In genomic region chr1:178318002-178318388, GRCm38 (mm10) we compare ENCODE assay signal across 8 mouse cellular contexts. TPM values are rescaled to one million over a fixed set of nuclear protein-coding genes. Genes with fewer than 3 reads are reported as not detected.
DNase-seq lines count a peak whose midpoint lies in the region; ATAC-seq and TF ChIP-seq lines count a peak whose summit lies in the region.

No protein-coding gene starts in this region.

- H3K27me3 ChIP-seq in heart, embryonic 10.5 days (ENCODE audit: insufficient read depth, poor library complexity, severe bottlenecking), result no peaks in the 10 kb centered on the region
- no peaks in the 10 kb centered on the region for H3K27me3 ChIP-seq in forebrain, embryonic 11.5 days (ENCODE audit: control insufficient read depth, insufficient read depth, low read length)
- no peaks in the 10 kb centered on the region for H3K27me3 ChIP-seq in kidney, postnatal 0 days (ENCODE audit: insufficient read depth, low read length)

- peak overlapping the region; percentile 98 for H3K9ac ChIP-seq in forebrain, embryonic 11.5 days (ENCODE audit: low read length)
- H3K9ac ChIP-seq in kidney, postnatal 0 days (ENCODE audit: low read depth, low read length), result peak overlapping the region; percentile 85

- peaks cover 11% of the 10 kb centered on the region; the same call in 1 of the 2 replicates for H3K4me1 ChIP-seq in heart, embryonic 10.5 days
- peaks cover 13% of the 10 kb centered on the region for H3K4me1 ChIP-seq in forebrain, embryonic 11.5 days (replicated peaks; ENCODE audit: control insufficient read depth, insufficient read depth, low read length)
- peaks cover 14% of the 10 kb centered on the region; the same call in 1 of the 2 replicates for H3K4me1 ChIP-seq in kidney, postnatal 0 days (replicated peaks; ENCODE audit: insufficient read depth, low read length)

- H3K27ac ChIP-seq in heart, embryonic 10.5 days, result peak overlapping the region; percentile 99
- H3K27ac ChIP-seq in forebrain, embryonic 11.5 days (ENCODE audit: low read depth, low read length), result peak overlapping the region; percentile 99
- peak overlapping the region; percentile 99 for H3K27ac ChIP-seq in kidney, postnatal 0 days
- peak overlapping the region; percentile 95 for H3K27ac ChIP-seq in macrophage

- DNase-seq in heart, embryonic 10.5 days (ENCODE audit: low spot score), result peak; percentile 97
- DNase-seq in heart, adult 11 months, result no peak
- DNase-seq in MN1 (ENCODE audit: low spot score), result peak; percentile 91
- no peak for DNase-seq in forebrain, embryonic 11.5 days (ENCODE audit: low spot score)
- peak; percentile 95 for DNase-seq in kidney, postnatal 0 days (ENCODE audit: low spot score)
- DNase-seq in right cerebral cortex, postnatal 36 days (ENCODE audit: low spot score in 2 of 2), result no peak
- DNase-seq in gastrocnemius, postnatal 4 days (ENCODE audit: low spot score in 2 of 2), result no peak

- WGBS in heart, embryonic 10.5 days, result under 1% methylated on average over 17 of the region's 17 CpGs
- under 1% methylated on average over 17 of the region's 17 CpGs for WGBS in forebrain, embryonic 11.5 days
- under 1% methylated on average over 17 of the region's 17 CpGs for WGBS in kidney, postnatal 0 days
- WGBS in macrophage (ENCODE audit: missing documents), result under 1% methylated on average over 17 of the region's 17 CpGs

- peak; percentile 75 for ATAC-seq in forebrain, embryonic 11.5 days (replicated peaks; ENCODE audit: low FRiP score)
- ATAC-seq in kidney, postnatal 0 days (replicated peaks; ENCODE audit: low FRiP score, low read depth), result peak; percentile 65

- no peaks in the 10 kb centered on the region for H3K9me3 ChIP-seq in heart, embryonic 10.5 days
- H3K9me3 ChIP-seq in forebrain, embryonic 11.5 days (ENCODE audit: control insufficient read depth, low read length), result no peaks in the 10 kb centered on the region
- no peaks in the 10 kb centered on the region for H3K9me3 ChIP-seq in kidney, postnatal 0 days (replicated peaks; ENCODE audit: low read length)

- peaks cover 34% of the 10 kb centered on the region for H3K79me2 ChIP-seq in macrophage (ENCODE audit: inconsistent target)

- TF ChIP-seq CTCF in kidney, postnatal 0 days (IDR thresholded peaks at IDR 0.05; ENCODE audit: low read depth), result no peak

- peaks cover 29% of the 10 kb centered on the region for H3K36me3 ChIP-seq in heart, embryonic 10.5 days
- H3K36me3 ChIP-seq in forebrain, embryonic 11.5 days (ENCODE audit: control insufficient read depth, insufficient read depth, low read length), result peaks cover 5% of the 10 kb centered on the region; the same call in 1 of the 2 replicates
- H3K36me3 ChIP-seq in kidney, postnatal 0 days (ENCODE audit: insufficient read depth, low read length), result peaks cover 16% of the 10 kb centered on the region
- peaks cover 12% of the 10 kb centered on the region; the same call in 1 of the 2 replicates for H3K36me3 ChIP-seq in macrophage (ENCODE audit: inconsistent target)

- peak overlapping the region; percentile 66 for H3K4me2 ChIP-seq in forebrain, embryonic 11.5 days (ENCODE audit: low read depth, low read length, severe bottlenecking)
- H3K4me2 ChIP-seq in kidney, postnatal 0 days (ENCODE audit: low read length), result peak overlapping the region; percentile 77

- peak overlapping the region; percentile 71 for H3K4me3 ChIP-seq in heart, embryonic 10.5 days
- H3K4me3 ChIP-seq in forebrain, embryonic 11.5 days (ENCODE audit: low read depth, low read length), result peak overlapping the region; percentile 59
- H3K4me3 ChIP-seq in kidney, postnatal 0 days (replicated peaks; ENCODE audit: low read depth, low read length), result peak overlapping the region; percentile 63
- H3K4me3 ChIP-seq in macrophage (ENCODE audit: inconsistent target), result peak overlapping the region; percentile 69

RNA-seq across cellular contexts. Expression of gene Cox20, which starts 0.9 kb away (rescaled TPM):
- polyA plus RNA-seq in heart, embryonic 10.5 days (2016; fragmentation: Nextera tagmentation; extraction: Ambion mirVana), result 112 and 129 TPM in 2 replicates
- 111 and 112 TPM in 2 replicates for polyA plus RNA-seq in forebrain, embryonic 11.5 days (2014; fragmentation: Nextera tagmentation; extraction: Ambion mirVana)
- 216 and 225 TPM in 2 replicates for polyA plus RNA-seq in kidney, postnatal 0 days (2015; fragmentation: Nextera tagmentation; extraction: Ambion mirVana)
- 10 to 100 TPM; 16.8 to 61.0 (median 32.9) TPM for total RNA-seq in macrophage (2018; cell fraction: chromatin; rRNA removed)
- 10 to 100 TPM; 34.3 to 81.9 (median 59.2) TPM for total RNA-seq in macrophage (2018; cell fraction: cytosol; rRNA removed)
- 10 to 100 TPM; 16.1 to 88.2 (median 31.3) TPM for total RNA-seq in macrophage (2018; cell fraction: nucleus; rRNA removed)
- polyA plus RNA-seq in macrophage (2018), result 51.8 to 122 TPM (median 57.3 TPM) in 3 replicates
- 10 to 100 TPM; 38.3 to 42.9 TPM for total RNA-seq in gastrocnemius, postnatal 4 days (2021)

RNA-seq across cellular contexts. Expression of gene Hnrnpu, which starts 19.6 kb away (rescaled TPM):
- 296 and 533 TPM in 2 replicates for polyA plus RNA-seq in heart, embryonic 10.5 days (2016; fragmentation: Nextera tagmentation; extraction: Ambion mirVana)
- polyA plus RNA-seq in forebrain, embryonic 11.5 days (2014; fragmentation: Nextera tagmentation; extraction: Ambion mirVana), result 1,010 and 1,015 TPM in 2 replicates
- 274 and 302 TPM in 2 replicates for polyA plus RNA-seq in kidney, postnatal 0 days (2015; fragmentation: Nextera tagmentation; extraction: Ambion mirVana)
- 1,000 to 10,000 TPM in 7 of 26 experiments, 100 to 1,000 TPM in 19; 385 to 1,117 (median 874) TPM for total RNA-seq in macrophage (2018; cell fraction: chromatin; rRNA removed)
- total RNA-seq in macrophage (2018; cell fraction: cytosol; rRNA removed), result 100 to 1,000 TPM; 206 to 314 (median 259) TPM
- total RNA-seq in macrophage (2018; cell fraction: nucleus; rRNA removed), result 100 to 1,000 TPM; 322 to 777 (median 453) TPM
- 232 to 437 TPM (median 252 TPM) in 3 replicates for polyA plus RNA-seq in macrophage (2018)
- 100 to 1,000 TPM; 318 to 386 TPM for total RNA-seq in gastrocnemius, postnatal 4 days (2021)

Comparison
In these comparisons a context has a peak if more than half of its experiments do, and no peak if none do; other contexts are left out.
1. DNase-seq: peak in heart, embryonic 10.5 days (single experiment), MN1 (single experiment) and kidney, postnatal 0 days (single experiment); none in heart, adult 11 months (single experiment), forebrain, embryonic 11.5 days (single experiment), right cerebral cortex, postnatal 36 days (0 of 2) and gastrocnemius, postnatal 4 days (0 of 2).
2. Peak in every context shown above with its lines, with median percentiles within 50 percentile points of each other: H3K27ac ChIP-seq and H3K4me3 ChIP-seq.